Mouse (Mus musculus): ENCODE results near the gene Brip1. TPM values are rescaled to one million over a fixed set of nuclear protein-coding genes. Genes with fewer than 3 reads are reported as not detected.

Gene Brip1
- polyA plus RNA-seq, 1 experiment from 2014 or later = 0.64 TPM

DNA sequence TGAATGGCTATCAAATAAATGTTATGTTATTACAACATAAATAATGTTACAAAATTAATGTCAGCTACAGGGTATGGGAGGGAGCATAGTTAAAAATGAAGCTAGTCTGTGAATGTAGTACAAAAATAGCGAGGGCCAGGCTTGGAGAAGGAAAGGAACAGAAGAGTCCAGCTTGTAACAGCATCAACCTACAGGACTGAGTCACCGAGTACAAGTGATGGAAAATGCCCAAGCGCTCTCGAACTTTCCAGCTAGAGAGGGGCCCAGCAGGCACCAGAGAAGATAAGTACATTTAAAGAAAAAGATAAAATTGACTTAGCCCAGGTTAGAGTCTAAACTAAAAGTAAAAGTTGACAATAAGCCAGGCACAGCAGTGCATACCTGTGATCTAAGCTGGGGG, 116.5 kb downstream of the Brip1 start:
- Histone ChIP-seq H3K4me2 (ENCODE audit: low read length) (no peak overlapping the region), H3K4me3 (ENCODE audit: low read depth, low read length) (no peak overlapping the region), H3K27me3 (ENCODE audit: control insufficient read depth, insufficient read depth, low read depth, low read length) (no peaks in the 10 kb centered on the region), H3K9me3 (replicated peaks; ENCODE audit: control insufficient read depth, low read length, poor library complexity, severe bottlenecking) (no peaks in the 10 kb centered on the region), H3K9ac (ENCODE audit: low read depth, low read length) (no peak overlapping the region), H3K27ac (ENCODE audit: low read length) (no peak overlapping the region), H3K4me1 (ENCODE audit: control insufficient read depth, insufficient read depth, low read length) (no peaks in the 10 kb centered on the region), H3K36me3 (ENCODE audit: control insufficient read depth, insufficient read depth, low read length) (no peaks in the 10 kb centered on the region)
- ATAC-seq = no peak
- WGBS = 87% methylated on average over 4 of the region's 4 CpGs

DNA sequence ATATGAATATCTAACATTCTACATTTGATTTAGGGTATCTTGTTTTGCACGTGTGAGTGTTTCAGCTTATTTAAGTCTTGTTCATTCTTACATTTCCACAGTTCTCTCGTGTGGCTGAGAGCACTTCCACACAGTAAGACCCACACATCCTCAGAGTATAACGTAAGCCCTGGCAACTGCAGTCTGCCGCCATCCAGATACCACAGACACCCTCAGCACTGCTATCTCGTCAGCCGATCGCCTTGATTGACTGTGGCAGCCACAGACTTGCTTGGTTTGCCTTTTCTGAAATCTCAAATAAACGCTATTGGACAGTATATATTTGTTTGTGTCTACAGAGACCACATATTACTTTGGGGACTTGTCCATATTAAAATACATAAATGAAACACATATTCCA, 123.0 kb downstream of the Brip1 start:
- H3K4me1 ChIP-seq (ENCODE audit: control insufficient read depth, insufficient read depth, low read length) = no peaks in the 10 kb centered on the region
- 91% methylated on average over 8 of the region's 8 CpGs for WGBS
- no peaks in the 10 kb centered on the region for H3K36me3 ChIP-seq (ENCODE audit: control insufficient read depth, insufficient read depth, low read length)
- no peak for ATAC-seq
- no peak overlapping the region for H3K9ac ChIP-seq (ENCODE audit: low read depth, low read length)
- no peaks in the 10 kb centered on the region for H3K27me3 ChIP-seq (ENCODE audit: control insufficient read depth, insufficient read depth, low read depth, low read length)
- no peak overlapping the region for H3K4me3 ChIP-seq (ENCODE audit: low read depth, low read length)
- no peak overlapping the region for H3K27ac ChIP-seq (ENCODE audit: low read length)
- H3K9me3 ChIP-seq (replicated peaks; ENCODE audit: control insufficient read depth, low read length, poor library complexity, severe bottlenecking) = no peaks in the 10 kb centered on the region
- H3K4me2 ChIP-seq (ENCODE audit: low read length) = no peak overlapping the region

DNA sequence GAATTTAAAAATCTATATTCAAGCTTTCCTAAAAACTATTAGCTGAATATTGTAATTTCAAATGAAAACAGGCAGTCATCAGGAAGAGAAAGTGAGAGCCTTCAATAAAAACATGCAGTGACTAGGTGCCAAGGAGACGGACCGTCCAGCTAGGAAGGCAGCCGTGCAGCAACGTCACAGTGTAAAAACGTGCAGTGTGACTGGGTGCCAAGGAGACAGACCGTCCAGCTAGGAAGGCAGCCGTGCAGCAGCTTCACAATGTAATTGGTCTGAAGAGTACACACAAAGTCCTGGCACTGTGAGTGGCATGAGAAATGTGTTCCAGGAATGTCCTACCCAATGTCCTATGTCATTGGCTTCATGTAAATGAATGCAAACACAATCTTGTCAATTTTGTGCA, 124.0 kb downstream of the Brip1 start:
- Histone ChIP-seq H3K4me2 (ENCODE audit: low read length) (no peak overlapping the region), H3K4me3 (ENCODE audit: low read depth, low read length) (no peak overlapping the region), H3K27me3 (ENCODE audit: control insufficient read depth, insufficient read depth, low read depth, low read length) (no peaks in the 10 kb centered on the region), H3K36me3 (ENCODE audit: control insufficient read depth, insufficient read depth, low read length) (no peaks in the 10 kb centered on the region), H3K4me1 (ENCODE audit: control insufficient read depth, insufficient read depth, low read length) (no peaks in the 10 kb centered on the region), H3K9ac (ENCODE audit: low read depth, low read length) (no peak overlapping the region), H3K9me3 (replicated peaks; ENCODE audit: control insufficient read depth, low read length, poor library complexity, severe bottlenecking) (no peaks in the 10 kb centered on the region), H3K27ac (ENCODE audit: low read length) (no peak overlapping the region)
- 78% methylated on average over 7 of the region's 7 CpGs for WGBS
- no peak for ATAC-seq

- no peaks in the 10 kb centered on the region for H3K4me1 ChIP-seq (ENCODE audit: control insufficient read depth, insufficient read depth, low read length)
- no peaks in the 10 kb centered on the region for H3K27me3 ChIP-seq (ENCODE audit: control insufficient read depth, insufficient read depth, low read depth, low read length)
- no peak overlapping the region for H3K4me3 ChIP-seq (ENCODE audit: low read depth, low read length)
- ATAC-seq = no peak
- 95% methylated on average over 5 of the region's 5 CpGs for WGBS
- H3K9me3 ChIP-seq (replicated peaks; ENCODE audit: control insufficient read depth, low read length, poor library complexity, severe bottlenecking) = no peaks in the 10 kb centered on the region
- H3K36me3 ChIP-seq (ENCODE audit: control insufficient read depth, insufficient read depth, low read length) = no peaks in the 10 kb centered on the region
- no peak overlapping the region for H3K9ac ChIP-seq (ENCODE audit: low read depth, low read length)
- no peak overlapping the region for H3K4me2 ChIP-seq (ENCODE audit: low read length)
- no peak overlapping the region for H3K27ac ChIP-seq (ENCODE audit: low read length)
Observed at GRCm38 (mm10) chr11:86076403-86076802, 124.6 kb downstream of the Brip1 start.

DNA sequence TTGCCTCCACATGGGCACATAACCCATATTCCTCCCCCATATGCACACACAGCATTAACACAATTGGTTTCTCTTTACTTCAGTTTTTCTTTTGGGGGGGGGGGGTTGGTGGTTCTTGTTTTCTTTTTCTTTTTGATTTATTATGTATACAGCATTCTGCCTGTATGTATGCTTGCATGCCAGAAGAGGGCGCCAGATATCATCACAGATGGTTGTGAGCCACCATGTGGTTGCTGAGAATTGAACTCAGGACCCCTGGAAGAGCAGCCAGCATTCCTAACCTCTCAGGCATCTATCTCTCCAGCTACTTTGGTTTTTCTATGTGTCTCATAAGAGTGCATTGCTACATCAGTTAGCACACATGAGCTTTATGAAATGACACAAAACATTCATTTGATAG, 125.6 kb downstream of the Brip1 start:
- ATAC-seq = no peak
- Histone ChIP-seq H3K4me3 (ENCODE audit: low read depth, low read length) (no peak overlapping the region), H3K4me2 (ENCODE audit: low read length) (no peak overlapping the region), H3K9ac (ENCODE audit: low read depth, low read length) (no peak overlapping the region), H3K36me3 (ENCODE audit: control insufficient read depth, insufficient read depth, low read length) (no peaks in the 10 kb centered on the region), H3K9me3 (replicated peaks; ENCODE audit: control insufficient read depth, low read length, poor library complexity, severe bottlenecking) (no peaks in the 10 kb centered on the region), H3K27ac (ENCODE audit: low read length) (no peak overlapping the region), H3K27me3 (ENCODE audit: control insufficient read depth, insufficient read depth, low read depth, low read length) (no peaks in the 10 kb centered on the region), H3K4me1 (ENCODE audit: control insufficient read depth, insufficient read depth, low read length) (no peaks in the 10 kb centered on the region)
- WGBS = 96% methylated on average over 1 of the region's 1 CpGs

- no peak for ATAC-seq
- no peak overlapping the region for H3K27ac ChIP-seq (ENCODE audit: low read length)
- no peaks in the 10 kb centered on the region for H3K36me3 ChIP-seq (ENCODE audit: control insufficient read depth, insufficient read depth, low read length)
- H3K9me3 ChIP-seq (replicated peaks; ENCODE audit: control insufficient read depth, low read length, poor library complexity, severe bottlenecking) = no peaks in the 10 kb centered on the region
- no peak overlapping the region for H3K4me3 ChIP-seq (ENCODE audit: low read depth, low read length)
- 62% methylated on average over 6 of the region's 6 CpGs for WGBS
- H3K27me3 ChIP-seq (ENCODE audit: control insufficient read depth, insufficient read depth, low read depth, low read length) = no peaks in the 10 kb centered on the region
- H3K4me1 ChIP-seq (ENCODE audit: control insufficient read depth, insufficient read depth, low read length) = no peaks in the 10 kb centered on the region
- no peak overlapping the region for H3K9ac ChIP-seq (ENCODE audit: low read depth, low read length)
- H3K4me2 ChIP-seq (ENCODE audit: low read length) = no peak overlapping the region
Observed at GRCm38 (mm10) chr11:86068651-86069050, 132.3 kb downstream of the Brip1 start.

DNA sequence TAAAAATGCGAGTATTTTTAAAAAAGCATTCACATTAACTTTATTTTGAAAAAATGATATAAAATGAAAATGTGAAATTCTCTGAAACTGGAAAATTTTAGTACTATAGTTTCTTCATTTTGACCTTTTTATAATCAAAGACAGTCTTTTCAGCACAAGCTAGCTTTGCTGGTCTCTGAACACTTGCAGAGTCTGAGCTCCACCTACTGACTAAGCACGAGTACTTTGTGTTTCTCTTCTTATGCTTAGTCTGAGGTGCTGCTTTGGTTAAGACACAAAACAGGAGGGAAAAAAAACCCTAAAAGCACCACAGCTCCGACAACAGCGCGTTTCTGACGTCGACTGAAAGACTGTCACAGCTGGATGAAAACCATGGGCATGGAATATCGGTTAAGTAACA, 133.8 kb downstream of the Brip1 start:
- no peak for ATAC-seq
- H3K27me3 ChIP-seq (ENCODE audit: control insufficient read depth, insufficient read depth, low read depth, low read length) = no peaks in the 10 kb centered on the region
- 73% methylated on average over 8 of the region's 8 CpGs for WGBS

DNA sequence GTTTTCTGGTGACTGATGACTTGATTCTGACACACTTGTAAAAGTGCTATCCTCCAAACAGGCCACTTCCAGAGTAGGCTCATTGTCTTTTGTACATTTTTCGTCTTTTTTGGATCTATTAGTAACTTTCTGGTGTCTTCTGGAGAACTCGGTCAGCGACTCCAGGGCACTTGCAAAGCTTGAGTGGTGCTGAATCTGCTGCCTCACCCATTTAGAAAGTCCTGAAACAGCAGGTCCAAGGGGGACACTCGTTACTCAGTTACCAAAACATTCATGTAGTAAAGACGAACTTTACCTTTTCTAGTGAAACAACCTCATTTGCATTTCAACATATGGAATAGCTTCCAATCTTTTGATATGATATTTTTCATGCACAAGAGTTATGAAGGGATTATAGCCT, 136.1 kb downstream of the Brip1 start:
- no peak for ATAC-seq
- no peaks in the 10 kb centered on the region for H3K36me3 ChIP-seq (ENCODE audit: control insufficient read depth, insufficient read depth, low read length)
- H3K4me2 ChIP-seq (ENCODE audit: low read length) = no peak overlapping the region
- H3K4me3 ChIP-seq (ENCODE audit: low read depth, low read length) = no peak overlapping the region
- WGBS = 91% methylated on average over 5 of the region's 5 CpGs
- no peak overlapping the region for H3K27ac ChIP-seq (ENCODE audit: low read length)
- H3K9ac ChIP-seq (ENCODE audit: low read depth, low read length) = no peak overlapping the region
- no peaks in the 10 kb centered on the region for H3K27me3 ChIP-seq (ENCODE audit: control insufficient read depth, insufficient read depth, low read depth, low read length)
- no peaks in the 10 kb centered on the region for H3K4me1 ChIP-seq (ENCODE audit: control insufficient read depth, insufficient read depth, low read length)
- no peaks in the 10 kb centered on the region for H3K9me3 ChIP-seq (replicated peaks; ENCODE audit: control insufficient read depth, low read length, poor library complexity, severe bottlenecking)

More for the DNA sequence above, 133.8 kb downstream of the Brip1 start:
- H3K4me3 ChIP-seq (ENCODE audit: low read depth, low read length) = no peak overlapping the region
- no peaks in the 10 kb centered on the region for H3K4me1 ChIP-seq (ENCODE audit: control insufficient read depth, insufficient read depth, low read length)
- H3K36me3 ChIP-seq (ENCODE audit: control insufficient read depth, insufficient read depth, low read length) = no peaks in the 10 kb centered on the region
- no peak overlapping the region for H3K27ac ChIP-seq (ENCODE audit: low read length)
- H3K9me3 ChIP-seq (replicated peaks; ENCODE audit: control insufficient read depth, low read length, poor library complexity, severe bottlenecking) = no peaks in the 10 kb centered on the region
- no peak overlapping the region for H3K9ac ChIP-seq (ENCODE audit: low read depth, low read length)
- no peak overlapping the region for H3K4me2 ChIP-seq (ENCODE audit: low read length)

GRCm38 (mm10) chr11:86061243-86061642, 139.8 kb downstream of the Brip1 start:
- Histone ChIP-seq H3K4me2 (ENCODE audit: low read length) (no peak overlapping the region), H3K9ac (ENCODE audit: low read depth, low read length) (no peak overlapping the region), H3K27ac (ENCODE audit: low read length) (no peak overlapping the region), H3K36me3 (ENCODE audit: control insufficient read depth, insufficient read depth, low read length) (no peaks in the 10 kb centered on the region), H3K4me1 (ENCODE audit: control insufficient read depth, insufficient read depth, low read length) (no peaks in the 10 kb centered on the region), H3K27me3 (ENCODE audit: control insufficient read depth, insufficient read depth, low read depth, low read length) (no peaks in the 10 kb centered on the region), H3K4me3 (ENCODE audit: low read depth, low read length) (no peak overlapping the region), H3K9me3 (replicated peaks; ENCODE audit: control insufficient read depth, low read length, poor library complexity, severe bottlenecking) (no peaks in the 10 kb centered on the region)
- WGBS = 59% methylated on average over 8 of the region's 8 CpGs
- ATAC-seq = no peak

GRCm38 (mm10) chr11:86059123-86059522, 141.9 kb downstream of the Brip1 start:
- ATAC-seq = no peak
- H3K4me2 ChIP-seq (ENCODE audit: low read length) = no peak overlapping the region
- 72% methylated on average over 4 of the region's 4 CpGs for WGBS
- H3K36me3 ChIP-seq (ENCODE audit: control insufficient read depth, insufficient read depth, low read length) = no peaks in the 10 kb centered on the region
- H3K27me3 ChIP-seq (ENCODE audit: control insufficient read depth, insufficient read depth, low read depth, low read length) = no peaks in the 10 kb centered on the region
- H3K9me3 ChIP-seq (replicated peaks; ENCODE audit: control insufficient read depth, low read length, poor library complexity, severe bottlenecking) = no peaks in the 10 kb centered on the region
- no peaks in the 10 kb centered on the region for H3K4me1 ChIP-seq (ENCODE audit: control insufficient read depth, insufficient read depth, low read length)
- no peak overlapping the region for H3K4me3 ChIP-seq (ENCODE audit: low read depth, low read length)
- H3K9ac ChIP-seq (ENCODE audit: low read depth, low read length) = no peak overlapping the region
- no peak overlapping the region for H3K27ac ChIP-seq (ENCODE audit: low read length)

Data from midbrain, embryonic 16.5 days (tissue).